Comparison of ENCODE assay signal across 30 mouse cellular contexts in the genomic region with DNA sequence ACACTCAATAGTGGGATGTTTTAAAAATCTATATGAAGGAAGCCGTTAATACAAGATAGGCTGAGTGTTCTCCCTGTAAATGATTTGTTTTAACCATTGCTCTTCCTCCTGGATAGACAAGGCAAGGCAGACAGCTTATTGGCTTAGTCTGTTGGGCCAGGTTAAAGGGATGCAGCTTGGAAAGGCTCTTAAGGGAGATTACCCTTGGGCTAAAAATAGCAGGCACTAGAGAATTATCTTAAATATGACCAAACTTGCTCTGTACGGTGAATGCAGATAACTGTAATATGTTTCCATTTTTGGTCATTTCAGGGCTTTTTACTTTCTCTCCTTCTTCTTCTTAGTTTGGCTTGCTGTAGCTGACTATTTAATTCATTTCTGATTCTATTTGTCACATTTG. TPM values are rescaled to one million over a fixed set of nuclear protein-coding genes. Genes with fewer than 3 reads are reported as not detected.
A peak's percentile ranks its signal among the peaks of the same experiment; 100 is the strongest.
DNase-seq lines count a peak whose midpoint lies in the region; ATAC-seq lines count a peak whose summit lies in the region.
"Had no signal": no experiment of that assay in that cellular context is flagged by ENCODE, and none has a peak within 500 bp of the region (broad histone marks: within the 10 kb centered on the region; RNA-seq: fewer than 3 reads in every experiment).

No protein-coding gene starts in this region.

- peak overlapping the region; percentile 47 for H3K27ac ChIP-seq in heart, embryonic 11.5 days (ENCODE audit: low read depth, low read length)
- H3K27ac ChIP-seq in heart, embryonic 16.5 days (ENCODE audit: low read length), result peak overlapping the region; percentile 94
- H3K27ac ChIP-seq: embryonic facial prominence, embryonic 10.5 days; embryonic facial prominence, embryonic 15.5 days; forebrain, embryonic 12.5 days; hindbrain, embryonic 13.5 days; limb, embryonic 10.5 days; limb, embryonic 15.5 days; liver, embryonic 14.5 days; midbrain, embryonic 15.5 days had no signal

- H3K4me3 ChIP-seq in heart, embryonic 11.5 days (ENCODE audit: low read depth, low read length), result no peak overlapping the region
- 0 out of 2 replicates have a peak overlapping the region, but pooled peaks have one; percentile 8 for H3K4me3 ChIP-seq in heart, embryonic 16.5 days (ENCODE audit: low read length)
- H3K4me3 ChIP-seq: embryonic facial prominence, embryonic 10.5 days; embryonic facial prominence, embryonic 15.5 days; forebrain, embryonic 12.5 days; hindbrain, embryonic 13.5 days; limb, embryonic 10.5 days; limb, embryonic 15.5 days; midbrain, embryonic 15.5 days had no signal

- H3K4me2 ChIP-seq in heart, embryonic 11.5 days, result 0 out of 2 replicates have a peak overlapping the region, but pooled peaks have one; percentile 9
- H3K4me2 ChIP-seq in heart, embryonic 16.5 days (ENCODE audit: low read depth, low read length), result peak overlapping the region; percentile 38
- H3K4me2 ChIP-seq: embryonic facial prominence, embryonic 15.5 days; forebrain, embryonic 12.5 days; hindbrain, embryonic 13.5 days; limb, embryonic 15.5 days; lung, embryonic 14.5 days; midbrain, embryonic 15.5 days had no signal

- no peaks in the 10 kb centered on the region; the same call in 1 of the 2 replicates for H3K36me3 ChIP-seq in heart, embryonic 11.5 days (ENCODE audit: control insufficient read depth, insufficient read depth, low read length)
- no peaks in the 10 kb centered on the region for H3K36me3 ChIP-seq in heart, embryonic 16.5 days (ENCODE audit: control insufficient read depth, insufficient read depth)
- H3K36me3 ChIP-seq: embryonic facial prominence, embryonic 10.5 days; embryonic facial prominence, embryonic 15.5 days; forebrain, embryonic 12.5 days; hindbrain, embryonic 13.5 days; limb, embryonic 10.5 days; limb, embryonic 15.5 days; midbrain, embryonic 15.5 days had no signal

- 21% methylated on average over 2 of the region's 2 CpGs for WGBS in heart, embryonic 11.5 days (ENCODE audit: insufficient replicate concordance)
- WGBS in heart, embryonic 16.5 days, result 22% methylated on average over 2 of the region's 2 CpGs

- intact Hi-C loops in heart, postnatal 14 days (cut with DNase I), result no loop called here

- H3K9me3 ChIP-seq in heart, embryonic 11.5 days (replicated peaks; ENCODE audit: control insufficient read depth, low read length), result no peaks in the 10 kb centered on the region
- no peaks in the 10 kb centered on the region for H3K9me3 ChIP-seq in heart, embryonic 16.5 days (replicated peaks; ENCODE audit: control insufficient read depth, low read length)
- H3K9me3 ChIP-seq: embryonic facial prominence, embryonic 10.5 days; embryonic facial prominence, embryonic 15.5 days; forebrain, embryonic 12.5 days; hindbrain, embryonic 13.5 days; limb, embryonic 10.5 days; limb, embryonic 15.5 days; midbrain, embryonic 15.5 days had no signal

- no peaks in the 10 kb centered on the region for H3K27me3 ChIP-seq in heart, embryonic 11.5 days (ENCODE audit: control insufficient read depth, insufficient read depth, low read length)
- no peaks in the 10 kb centered on the region for H3K27me3 ChIP-seq in heart, embryonic 16.5 days (ENCODE audit: control insufficient read depth, insufficient read depth, low read length)
- H3K27me3 ChIP-seq: embryonic facial prominence, embryonic 15.5 days; forebrain, embryonic 12.5 days; hindbrain, embryonic 13.5 days; limb, embryonic 15.5 days; midbrain, embryonic 15.5 days had no signal

- no peak for DNase-seq in heart, postnatal 14 days
- DNase-seq in heart, adult 9 months (ENCODE audit: low spot score in 2 of 2), result no peak
- peak; percentile 73 for DNase-seq in retina, adult 2 months (ENCODE audit: low read depth, low spot score)
- no peak for DNase-seq in retina, embryonic 14.5 days (ENCODE audit: low spot score)
- DNase-seq in adrenal gland, postnatal 36 days, result no peak
- DNase-seq: adrenal gland, postnatal 25 days; cerebellum, adult 18-20 months; cerebellum, postnatal 14 days; forebrain, postnatal 0 days; gastrocnemius, postnatal 10 days; kidney, adult 9 months; kidney, postnatal 14 days; layer of hippocampus, adult 9-11 months; lung, embryonic 14.5 days; lung, postnatal 14 days; right cerebral cortex, postnatal 14 days; thymus, postnatal 4 days had no signal

- no peak overlapping the region for H3K9ac ChIP-seq in heart, embryonic 11.5 days (ENCODE audit: low read depth, low read length)
- H3K9ac ChIP-seq in heart, embryonic 16.5 days (ENCODE audit: low read length), result peak overlapping the region; percentile 58
- H3K9ac ChIP-seq: embryonic facial prominence, embryonic 15.5 days; forebrain, embryonic 12.5 days; forebrain, postnatal 0 days; hindbrain, embryonic 13.5 days; limb, embryonic 15.5 days; liver, embryonic 14.5 days; lung, embryonic 14.5 days; midbrain, embryonic 15.5 days had no signal

- ATAC-seq in heart, embryonic 11.5 days (replicated peaks; ENCODE audit: insufficient number of reproducible peaks, low FRiP score, low TSS enrichment), result no peak
- ATAC-seq in heart, embryonic 16.5 days (replicated peaks; ENCODE audit: extremely low read depth, insufficient read depth, low FRiP score), result peak; percentile 69
- ATAC-seq: CD4-positive, CD25-positive, alpha-beta regulatory T cell, adult 4 months; forebrain, postnatal 0 days; intestine, embryonic 16.5 days; midbrain, embryonic 15.5 days had no signal

- H3K4me1 ChIP-seq in heart, embryonic 11.5 days (ENCODE audit: control insufficient read depth, insufficient read depth, low read length), result peaks cover 42% of the 10 kb centered on the region
- peaks cover 57% of the 10 kb centered on the region for H3K4me1 ChIP-seq in heart, embryonic 16.5 days (ENCODE audit: control insufficient read depth, insufficient read depth, low read length)
- H3K4me1 ChIP-seq: embryonic facial prominence, embryonic 10.5 days; embryonic facial prominence, embryonic 15.5 days; forebrain, embryonic 12.5 days; hindbrain, embryonic 13.5 days; limb, embryonic 10.5 days; limb, embryonic 15.5 days; midbrain, embryonic 15.5 days had no signal

RNA-seq across cellular contexts. Expression of gene Ppargc1a, which starts 38.1 kb away (rescaled TPM):
- 40.1 and 44.6 TPM in 2 replicates for polyA plus RNA-seq in heart, embryonic 11.5 days (2014; fragmentation: Nextera tagmentation; extraction: Ambion mirVana)
- 100 to 1,000 TPM; 120 to 159 TPM for total RNA-seq in heart, postnatal 14 days (2021)
- 74.5 and 78.1 TPM in 2 replicates for polyA plus RNA-seq in heart, embryonic 16.5 days (2015; fragmentation: Nextera tagmentation; extraction: Ambion mirVana)
- 1 to 10 TPM; 7.6 to 8.3 TPM for total RNA-seq in adrenal gland, postnatal 36 days (2021)
- total RNA-seq: granulocyte monocyte progenitor cell, adult 5-6 weeks had no signal

Comparison
In these comparisons a context has a peak if more than half of its experiments do, and no peak if none do; other contexts are left out.
1. RNA of gene Ppargc1a, which starts 38.1 kb away (total RNA-seq): 120 to 159 TPM in heart, postnatal 14 days; 7.6 to 8.3 TPM in adrenal gland, postnatal 36 days; every median in the first group is over 10 times any median in the second.